Mouse (Mus musculus) gastrocnemius, postnatal 4 days (tissue): ENCODE data around the gene Nbeal1. TPM values are rescaled to one million over a fixed set of nuclear protein-coding genes. Genes with fewer than 3 reads are reported as not detected.

ENCODE experiments used
- DNase-seq, 2 experiments: peaks; one replicate each; pipeline ENCODE4 v3.0.0; 2021 to 2022; ENCODE audit warnings: low spot score in 2 of 2, mixed read lengths in 2 of 2
- total RNA-seq, 2 experiments: library from RNA; stranded (reverse); gene quantifications; 2 replicates each; pipeline ENCODE4 v1.2.3; 2021

Nbeal1 gene
- total RNA-seq, 2 experiments from 2014 or later = 29.9 to 33.9 TPM

DNA sequence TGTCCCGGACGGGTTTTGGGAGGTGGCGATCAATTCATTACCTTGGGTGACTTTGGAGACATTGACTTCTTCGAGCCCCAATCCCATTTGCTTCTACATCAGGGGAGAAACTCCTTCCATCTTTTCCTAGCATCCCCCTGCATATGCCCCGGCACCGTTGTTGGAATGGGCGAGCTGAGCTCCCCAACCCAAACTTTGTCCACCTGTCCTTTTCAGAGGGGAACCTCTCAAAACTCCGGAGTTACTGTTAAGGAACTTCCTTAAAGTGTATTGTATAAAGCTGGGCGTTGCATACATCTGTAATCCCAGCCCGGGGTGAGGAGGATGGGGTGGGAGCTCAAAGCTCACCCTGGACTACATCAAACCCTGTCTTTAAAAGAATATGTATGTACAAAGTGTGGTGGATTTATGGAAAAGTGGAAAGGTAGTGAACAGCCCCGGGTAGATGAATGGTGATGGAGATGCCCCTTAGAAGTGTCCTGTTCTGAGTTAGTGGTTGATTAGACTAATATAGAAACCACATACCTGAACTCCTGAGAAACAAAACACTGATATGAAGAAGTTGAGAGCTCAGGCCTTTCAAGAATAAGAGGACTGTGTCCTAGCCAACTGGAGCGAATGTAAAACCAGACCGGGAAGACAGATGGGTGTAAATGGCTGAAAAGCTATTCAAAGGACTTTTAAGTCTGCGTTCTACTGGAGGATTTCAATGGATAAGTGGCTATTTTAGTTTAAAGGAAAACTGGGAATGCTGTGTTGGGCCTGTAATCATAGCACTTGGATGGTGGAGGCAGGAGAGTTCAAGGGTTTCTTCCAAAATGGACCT lies 163.4 kb downstream of the Nbeal1 start:
- DNase-seq = no peak

- DNase-seq = no peak
These were observed 164.3 kb downstream of the Nbeal1 start for GRCm38 (mm10) chr1:60344670-60345069.

DNA sequence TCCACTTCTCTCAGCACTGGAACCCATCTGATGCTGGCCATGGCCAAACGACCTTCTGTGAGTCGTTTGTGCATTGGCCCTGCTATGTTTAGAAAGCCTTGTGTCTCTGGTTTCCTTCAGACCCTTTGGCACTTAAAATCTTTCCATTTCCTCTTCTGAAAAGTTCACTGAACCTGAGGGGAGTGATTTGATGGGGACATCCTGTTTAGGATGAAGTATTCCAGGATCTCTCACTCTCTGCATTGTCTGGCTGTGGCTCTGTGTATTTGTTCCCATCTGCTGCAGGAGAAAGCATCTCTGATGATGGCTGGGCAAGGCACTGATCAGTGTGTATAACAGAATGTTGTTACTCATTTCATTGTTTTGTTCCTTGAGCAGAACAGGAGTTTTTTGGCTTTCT lies 165.3 kb downstream of the Nbeal1 start:
- no peak for DNase-seq

DNA sequence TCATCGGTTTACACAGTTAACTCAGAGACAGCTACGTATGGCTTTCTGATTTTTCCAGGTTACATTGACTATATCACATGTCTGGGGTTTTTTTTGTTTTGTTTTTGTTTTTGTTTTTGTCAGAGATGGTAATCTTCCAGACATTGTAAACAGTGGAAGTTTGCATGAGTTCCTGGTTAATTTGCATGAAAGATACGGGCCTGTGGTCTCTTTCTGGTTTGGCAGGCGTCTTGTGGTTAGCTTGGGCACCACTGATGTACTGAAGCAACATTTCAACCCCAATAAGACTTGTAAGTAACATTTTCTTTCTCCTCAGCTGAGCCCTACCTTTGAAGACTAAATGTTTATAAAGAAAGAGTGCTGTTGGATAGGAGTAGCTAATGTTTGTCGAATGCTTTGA lies 172.4 kb downstream of the Nbeal1 start:
- DNase-seq = no peak

GRCm38 (mm10) chr1:60361626-60362025 lies 181.2 kb downstream of the Nbeal1 start:
- no peak for DNase-seq

GRCm38 (mm10) chr1:60376556-60376955 lies 196.2 kb downstream of the Nbeal1 start:
- no peak for DNase-seq

GRCm38 (mm10) chr1:60381910-60382309 lies 201.5 kb downstream of the Nbeal1 start:
- DNase-seq = no peak

Other genes with a start within 250 kb of the Nbeal1 start
- 1 to 10 TPM in 1 of 2 experiments, under 1 TPM in 1; 0.61 to 1.4 TPM for gene Ica1l, start 137.4 kb upstream of the Nbeal1 start, total RNA-seq
- 10 to 100 TPM; 10.3 to 11.4 TPM for gene Carf, start 82.4 kb upstream of the Nbeal1 start, total RNA-seq
- 10 to 100 TPM; 12.4 to 14.7 TPM for gene Wdr12, start 82.0 kb upstream of the Nbeal1 start, total RNA-seq
- gene Cyp20a1, start 162.7 kb downstream of the Nbeal1 start, total RNA-seq = 10 to 100 TPM; 17.3 to 27.9 TPM
- gene Abi2, start 229.0 kb downstream of the Nbeal1 start, total RNA-seq = 10 to 100 TPM; 36.9 to 38.1 TPM